Mouse (Mus musculus) liver, embryonic 16.5 days (tissue): Measurements from ENCODE around the gene Synpo2l. TPM values are rescaled to one million over a fixed set of nuclear protein-coding genes. Genes with fewer than 3 reads are reported as not detected.

Source experiments
- microRNA-seq: library from miRNA; unstranded; fragments of <30 nt; microRNA quantifications from one replicate; pipeline ENCODE4, GENCODE M21; 2016
- polyA plus RNA-seq: library from polyadenylated mRNA; unstranded; fragments of >200 nt; fragmentation: Nextera tagmentation; extraction: Ambion mirVana; gene quantifications from 2 replicates; pipeline ENCODE4 v1.2.1, GENCODE M21; 2015

The Synpo2l gene
- polyA plus RNA-seq, 1 experiment from 2014 or later: 1.1 TPM

Small RNA genes within 50 kb of the gene (microRNA-seq; reads per million reads assigned to microRNA genes)
- 1.2 reads per million for gene Mir6946

Other genes starting within 250 kb of the Synpo2l start
- 0.09 TPM in 1 of 2 replicates, not detected in the other for gene Cfap70, start 216.1 kb downstream of the Synpo2l start, polyA plus RNA-seq
- gene Anxa7, start 188.2 kb downstream of the Synpo2l start, polyA plus RNA-seq: 40.3 and 40.6 TPM in 2 replicates
- 0.42 and 0.55 TPM in 2 replicates for gene Mss51, start 171.5 kb downstream of the Synpo2l start, polyA plus RNA-seq
- 10.9 and 13.3 TPM in 2 replicates for gene Ppp3cb, start 121.8 kb downstream of the Synpo2l start, polyA plus RNA-seq
- gene Usp54, start 27.3 kb downstream of the Synpo2l start, polyA plus RNA-seq: 0.89 and 1.0 TPM in 2 replicates
- 2.0 and 5.6 TPM in 2 replicates for gene Myoz1, start 11.8 kb downstream of the Synpo2l start, polyA plus RNA-seq
- gene Sec24c, start 6.0 kb upstream of the Synpo2l start, polyA plus RNA-seq: 36.5 and 46.0 TPM in 2 replicates
- gene Fut11, start 26.6 kb upstream of the Synpo2l start, polyA plus RNA-seq: 5.0 and 5.4 TPM in 2 replicates
- 80.3 and 86.5 TPM in 2 replicates for gene Chchd1, start 34.7 kb upstream of the Synpo2l start, polyA plus RNA-seq
- gene Zswim8, start 39.2 kb upstream of the Synpo2l start, polyA plus RNA-seq: 6.1 and 6.3 TPM in 2 replicates
- 14.5 and 16.7 TPM in 2 replicates for gene Ndst2, start 66.2 kb upstream of the Synpo2l start, polyA plus RNA-seq
- 4.1 and 5.2 TPM in 2 replicates for gene Camk2g, start 125.7 kb upstream of the Synpo2l start, polyA plus RNA-seq
- gene Plau, start 168.3 kb upstream of the Synpo2l start, polyA plus RNA-seq: 0.91 and 1.2 TPM in 2 replicates